In the genomic region with DNA sequence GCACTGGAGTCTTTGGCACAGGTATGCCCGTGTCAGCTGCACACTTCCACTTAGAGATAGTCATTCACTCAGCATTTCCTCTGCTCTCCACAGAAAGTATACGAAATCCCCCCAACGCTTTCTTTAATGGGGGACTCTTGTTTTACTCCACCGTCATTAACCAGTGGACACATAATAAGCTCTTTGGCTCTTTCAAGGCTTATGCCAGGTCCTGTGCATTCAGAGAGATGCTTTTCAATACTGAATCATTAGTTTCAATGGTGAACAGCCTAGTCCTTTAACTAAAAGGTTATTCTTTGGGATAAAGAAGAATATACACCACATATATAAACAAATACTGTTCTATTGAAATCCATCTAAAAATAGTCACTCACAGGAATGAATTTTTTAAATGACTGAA, we compare ENCODE assay signal across 27 mouse cellular contexts.
DNase-seq lines count a peak whose midpoint lies in the region; ATAC-seq and TF ChIP-seq lines count a peak whose summit lies in the region.
"Had no signal": no experiment of that assay in that cellular context is flagged by ENCODE, and none has a peak within 500 bp of the region (broad histone marks: within the 10 kb centered on the region; RNA-seq: fewer than 3 reads in every experiment).

No protein-coding gene starts in this region.

- no peak for DNase-seq in forebrain, embryonic 11.5 days (ENCODE audit: low spot score)
- DNase-seq in forebrain, postnatal 0 days: no peak
- DNase-seq in forebrain, embryonic 14.5 days (ENCODE audit: low spot score): peak; percentile 56
- DNase-seq in kidney, postnatal 14 days: no peak
- DNase-seq in lung, postnatal 4 days: no peak
- DNase-seq: adrenal gland, adult 8-10 months; adrenal gland, postnatal 14 days; adrenal gland, postnatal 36 days; B cell, adult 2 months; cerebellum, adult 11 months; cerebellum, adult 18-20 months; cerebellum, adult 8-10 months; cerebellum, adult 9-11 months; cerebellum, postnatal 14 days; cerebellum, postnatal 36 days; embryo, embryonic 11 days had no signal

- no peak for TF ChIP-seq CTCF in forebrain, postnatal 0 days (IDR thresholded peaks at IDR 0.05; ENCODE audit: low read depth)

- H3K9ac ChIP-seq in forebrain, embryonic 11.5 days (ENCODE audit: low read length): no peak overlapping the region
- H3K9ac ChIP-seq in forebrain, postnatal 0 days: no peak overlapping the region
- no peak overlapping the region for H3K9ac ChIP-seq in forebrain, embryonic 13.5 days
- H3K9ac ChIP-seq in forebrain, embryonic 16.5 days (replicated peaks; ENCODE audit: low read depth, low read length): no peak overlapping the region
- no peak overlapping the region for H3K9ac ChIP-seq in forebrain, embryonic 14.5 days (ENCODE audit: low read length)
- H3K9ac ChIP-seq: embryonic facial prominence, embryonic 13.5 days; embryonic facial prominence, embryonic 15.5 days had no signal

- no peak overlapping the region for H3K4me2 ChIP-seq in forebrain, embryonic 11.5 days (ENCODE audit: low read depth, low read length, severe bottlenecking)
- H3K4me2 ChIP-seq in forebrain, postnatal 0 days (ENCODE audit: low read depth): no peak overlapping the region
- no peak overlapping the region for H3K4me2 ChIP-seq in forebrain, embryonic 13.5 days
- no peak overlapping the region for H3K4me2 ChIP-seq in forebrain, embryonic 16.5 days (ENCODE audit: low read length)
- H3K4me2 ChIP-seq in forebrain, embryonic 14.5 days (ENCODE audit: low read length): no peak overlapping the region
- H3K4me2 ChIP-seq: embryonic facial prominence, embryonic 13.5 days; embryonic facial prominence, embryonic 15.5 days had no signal

- H3K4me3 ChIP-seq in forebrain, embryonic 11.5 days (ENCODE audit: low read depth, low read length): no peak overlapping the region
- H3K4me3 ChIP-seq in forebrain, postnatal 0 days (ENCODE audit: low read depth, low read length): no peak overlapping the region
- H3K4me3 ChIP-seq in forebrain, embryonic 13.5 days: no peak overlapping the region
- H3K4me3 ChIP-seq in forebrain, embryonic 16.5 days (replicated peaks; ENCODE audit: low read length): no peak overlapping the region
- no peak overlapping the region for H3K4me3 ChIP-seq in forebrain, embryonic 14.5 days (ENCODE audit: low read depth, low read length)
- H3K4me3 ChIP-seq: embryonic facial prominence, embryonic 13.5 days; embryonic facial prominence, embryonic 15.5 days; erythroblast, embryonic 14.5 days had no signal

- no peaks in the 10 kb centered on the region for H3K9me3 ChIP-seq in forebrain, embryonic 11.5 days (ENCODE audit: control insufficient read depth, low read length)
- H3K9me3 ChIP-seq in forebrain, postnatal 0 days (ENCODE audit: low read length): no peaks in the 10 kb centered on the region
- no peaks in the 10 kb centered on the region for H3K9me3 ChIP-seq in forebrain, embryonic 13.5 days (replicated peaks)
- no peaks in the 10 kb centered on the region for H3K9me3 ChIP-seq in forebrain, embryonic 16.5 days (ENCODE audit: control insufficient read depth, low read length)
- H3K9me3 ChIP-seq in forebrain, embryonic 14.5 days (replicated peaks; ENCODE audit: control insufficient read depth, low read length): no peaks in the 10 kb centered on the region
- H3K9me3 ChIP-seq: embryonic facial prominence, embryonic 13.5 days; embryonic facial prominence, embryonic 15.5 days; G1E had no signal

- no peaks in the 10 kb centered on the region for H3K27me3 ChIP-seq in forebrain, embryonic 11.5 days (ENCODE audit: control insufficient read depth, insufficient read depth, low read length)
- no peaks in the 10 kb centered on the region; the same call in 1 of the 2 replicates for H3K27me3 ChIP-seq in forebrain, postnatal 0 days (ENCODE audit: insufficient read depth, low read length)
- no peaks in the 10 kb centered on the region for H3K27me3 ChIP-seq in forebrain, embryonic 13.5 days
- H3K27me3 ChIP-seq in forebrain, embryonic 16.5 days (replicated peaks; ENCODE audit: control insufficient read depth, insufficient read depth, low read length): no peaks in the 10 kb centered on the region
- no peaks in the 10 kb centered on the region for H3K27me3 ChIP-seq in forebrain, embryonic 14.5 days (replicated peaks; ENCODE audit: control insufficient read depth, insufficient read depth, low read length)
- H3K27me3 ChIP-seq: CH12.LX; embryonic facial prominence, embryonic 13.5 days; embryonic facial prominence, embryonic 15.5 days; Patski had no signal

- peak; percentile 64; the same call in 1 of the 2 replicates for ATAC-seq in forebrain, embryonic 11.5 days (replicated peaks; ENCODE audit: low FRiP score)
- ATAC-seq in forebrain, postnatal 0 days: no peak
- ATAC-seq in forebrain, embryonic 13.5 days: peak; percentile 61; the same call in 1 of the 2 replicates
- no peak for ATAC-seq in forebrain, embryonic 16.5 days
- peak; percentile 65; the same call in 1 of the 2 replicates for ATAC-seq in forebrain, embryonic 14.5 days
- peak; percentile 35; the same call in 1 of the 2 replicates for ATAC-seq in megakaryocyte, adult 5-6 weeks (ENCODE audit: poor library complexity, severe bottlenecking)
- ATAC-seq: activated CD4-positive, CD25-positive, alpha-beta regulatory T cell, adult 4 months; CD4-positive, CD25-positive, alpha-beta regulatory T cell, adult 4 months; Patski had no signal

- H3K27ac ChIP-seq in forebrain, embryonic 11.5 days (ENCODE audit: low read depth, low read length): no peak overlapping the region
- no peak overlapping the region for H3K27ac ChIP-seq in forebrain, postnatal 0 days (ENCODE audit: low read depth, low read length)
- no peak overlapping the region for H3K27ac ChIP-seq in forebrain, embryonic 13.5 days
- H3K27ac ChIP-seq in forebrain, embryonic 16.5 days (ENCODE audit: low read length): no peak overlapping the region
- H3K27ac ChIP-seq in forebrain, embryonic 14.5 days (ENCODE audit: low read depth, low read length): no peak overlapping the region
- H3K27ac ChIP-seq: embryonic facial prominence, embryonic 13.5 days; embryonic facial prominence, embryonic 15.5 days had no signal

- 51% methylated on average over 4 of the region's 4 CpGs for WGBS in forebrain, embryonic 11.5 days
- WGBS in forebrain, postnatal 0 days: 17% methylated on average over 4 of the region's 4 CpGs
- 19% methylated on average over 4 of the region's 4 CpGs for WGBS in forebrain, embryonic 13.5 days
- WGBS in forebrain, embryonic 16.5 days: 15% methylated on average over 4 of the region's 4 CpGs
- WGBS in forebrain, embryonic 14.5 days: 10% methylated on average over 4 of the region's 4 CpGs

- no peaks in the 10 kb centered on the region for H3K36me3 ChIP-seq in forebrain, embryonic 11.5 days (ENCODE audit: control insufficient read depth, insufficient read depth, low read length)
- H3K36me3 ChIP-seq in forebrain, postnatal 0 days (ENCODE audit: insufficient read depth): no peaks in the 10 kb centered on the region
- H3K36me3 ChIP-seq in forebrain, embryonic 13.5 days (ENCODE audit: poor library complexity, severe bottlenecking): no peaks in the 10 kb centered on the region
- no peaks in the 10 kb centered on the region for H3K36me3 ChIP-seq in forebrain, embryonic 16.5 days (ENCODE audit: control insufficient read depth, insufficient read depth)
- H3K36me3 ChIP-seq in forebrain, embryonic 14.5 days (ENCODE audit: control insufficient read depth, insufficient read depth, low read length): no peaks in the 10 kb centered on the region
- H3K36me3 ChIP-seq: embryonic facial prominence, embryonic 13.5 days; embryonic facial prominence, embryonic 15.5 days; G1E had no signal

- no peaks in the 10 kb centered on the region for H3K4me1 ChIP-seq in forebrain, embryonic 11.5 days (replicated peaks; ENCODE audit: control insufficient read depth, insufficient read depth, low read length)
- no peaks in the 10 kb centered on the region for H3K4me1 ChIP-seq in forebrain, postnatal 0 days (ENCODE audit: insufficient read depth)
- H3K4me1 ChIP-seq in forebrain, embryonic 13.5 days: 0 out of 2 replicates have a peak, but pooled peaks cover 3% of the 10 kb centered on the region
- H3K4me1 ChIP-seq in forebrain, embryonic 16.5 days (replicated peaks; ENCODE audit: control insufficient read depth, insufficient read depth, low read length): peaks cover 2% of the 10 kb centered on the region; the same call in 1 of the 2 replicates
- peaks cover 3% of the 10 kb centered on the region; the same call in 1 of the 2 replicates for H3K4me1 ChIP-seq in forebrain, embryonic 14.5 days (ENCODE audit: control insufficient read depth, insufficient read depth, low read length)
- H3K4me1 ChIP-seq: embryonic facial prominence, embryonic 13.5 days; embryonic facial prominence, embryonic 15.5 days had no signal

Comparison
In these comparisons a context has a peak if more than half of its experiments do, and no peak if none do; other contexts are left out.
1. ATAC-seq: peak in forebrain, embryonic 11.5 days (single experiment), forebrain, embryonic 13.5 days (single experiment), forebrain, embryonic 14.5 days (single experiment) and megakaryocyte, adult 5-6 weeks (single experiment); none in forebrain, postnatal 0 days (single experiment) and forebrain, embryonic 16.5 days (single experiment).